Mouse (Mus musculus): ENCODE data around the gene Dnajb12. TPM values are rescaled to one million over a fixed set of nuclear protein-coding genes. Genes with fewer than 3 reads are reported as not detected.
"Not testable (repeated sequence)": the region's sequence is repeated elsewhere in the genome, so short reads cannot be mapped to it uniquely, and the experiment has no call there.

Dnajb12 gene
- polyA plus RNA-seq, 1 experiment from 2014 or later: 24.8 TPM

GRCm38 (mm10) chr10:59873206-59873605 is 6.2 kb upstream of the Dnajb12 start:
- H3K9ac ChIP-seq: no peak overlapping the region
- 89% methylated on average over 5 of the region's 5 CpGs for WGBS
- no peaks in the 10 kb centered on the region for H3K9me3 ChIP-seq (replicated peaks)
- H3K27me3 ChIP-seq: no peaks in the 10 kb centered on the region
- H3K4me1 ChIP-seq: no peaks in the 10 kb centered on the region
- no peaks in the 10 kb centered on the region for H3K36me3 ChIP-seq
- H3K4me2 ChIP-seq (replicated peaks): no peak overlapping the region
- ATAC-seq (ENCODE audit: insufficient number of reproducible peaks, low FRiP score, low TSS enrichment, low read depth): no peak
- H3K4me3 ChIP-seq (replicated peaks): no peak overlapping the region
- H3K27ac ChIP-seq (replicated peaks): no peak overlapping the region

GRCm38 (mm10) chr10:59873613-59874012 is 5.7 kb upstream of the Dnajb12 start:
- ATAC-seq (ENCODE audit: insufficient number of reproducible peaks, low FRiP score, low TSS enrichment, low read depth): no peak
- 78% methylated on average over 5 of the region's 5 CpGs for WGBS
- no peak overlapping the region for H3K9ac ChIP-seq
- no peaks in the 10 kb centered on the region for H3K9me3 ChIP-seq (replicated peaks)
- no peak overlapping the region for H3K4me2 ChIP-seq (replicated peaks)
- no peak overlapping the region for H3K27ac ChIP-seq (replicated peaks)
- H3K27me3 ChIP-seq: no peaks in the 10 kb centered on the region
- no peaks in the 10 kb centered on the region for H3K36me3 ChIP-seq
- no peak overlapping the region for H3K4me3 ChIP-seq (replicated peaks)
- no peaks in the 10 kb centered on the region; the same call in 1 of the 2 replicates for H3K4me1 ChIP-seq

GRCm38 (mm10) chr10:59875396-59875795 is 4.0 kb upstream of the Dnajb12 start:
- no peak overlapping the region for H3K4me2 ChIP-seq (replicated peaks)
- 12% methylated on average over 1 of the region's 1 CpGs for WGBS
- H3K36me3 ChIP-seq: no peaks in the 10 kb centered on the region
- no peaks in the 10 kb centered on the region for H3K9me3 ChIP-seq (replicated peaks)
- no peak overlapping the region for H3K4me3 ChIP-seq (replicated peaks)
- no peak for ATAC-seq (ENCODE audit: insufficient number of reproducible peaks, low FRiP score, low TSS enrichment, low read depth)
- H3K4me1 ChIP-seq: peaks cover 3% of the 10 kb centered on the region
- H3K27ac ChIP-seq (replicated peaks): no peak overlapping the region
- H3K27me3 ChIP-seq: no peaks in the 10 kb centered on the region
- H3K9ac ChIP-seq: no peak overlapping the region

GRCm38 (mm10) chr10:59876698-59877097 is 2.7 kb upstream of the Dnajb12 start:
- not testable (repeated sequence) for H3K27ac ChIP-seq (replicated peaks); ATAC-seq (ENCODE audit: insufficient number of reproducible peaks, low FRiP score, low TSS enrichment, low read depth); H3K36me3 ChIP-seq; H3K9me3 ChIP-seq (replicated peaks); H3K4me3 ChIP-seq (replicated peaks); H3K4me2 ChIP-seq (replicated peaks); H3K27me3 ChIP-seq; H3K9ac ChIP-seq
- 91% methylated on average over 4 of the region's 4 CpGs for WGBS
- peaks cover 11% of the 10 kb centered on the region for H3K4me1 ChIP-seq

GRCm38 (mm10) chr10:59877421-59878117 is 1.8 kb upstream of the Dnajb12 start:
- H3K9me3 ChIP-seq (replicated peaks): no peaks in the 10 kb centered on the region
- no peak overlapping the region for H3K27ac ChIP-seq (replicated peaks)
- H3K27me3 ChIP-seq: no peaks in the 10 kb centered on the region
- H3K4me2 ChIP-seq (replicated peaks): no peak overlapping the region
- peaks cover 11% of the 10 kb centered on the region for H3K4me1 ChIP-seq
- no peak for ATAC-seq (ENCODE audit: insufficient number of reproducible peaks, low FRiP score, low TSS enrichment, low read depth)
- H3K36me3 ChIP-seq: no peaks in the 10 kb centered on the region
- 70% methylated on average over 15 of the region's 15 CpGs for WGBS
- no peak overlapping the region for H3K9ac ChIP-seq
- no peak overlapping the region for H3K4me3 ChIP-seq (replicated peaks)

- H3K36me3 ChIP-seq: 0 out of 2 replicates have a peak, but pooled peaks cover 2% of the 10 kb centered on the region
- H3K27me3 ChIP-seq: no peaks in the 10 kb centered on the region
- WGBS: 15% methylated on average over 5 of the region's 5 CpGs
- peaks cover 11% of the 10 kb centered on the region for H3K4me1 ChIP-seq
- H3K9ac ChIP-seq: 0 out of 2 replicates have a peak overlapping the region, but pooled peaks have one; percentile 12
- H3K4me2 ChIP-seq (replicated peaks): peak overlapping the region; percentile 70
- peak overlapping the region; percentile 82 for H3K4me3 ChIP-seq (replicated peaks)
- no peaks in the 10 kb centered on the region for H3K9me3 ChIP-seq (replicated peaks)
- no peak for ATAC-seq (ENCODE audit: insufficient number of reproducible peaks, low FRiP score, low TSS enrichment, low read depth)
- peak overlapping the region; percentile 100 for H3K27ac ChIP-seq (replicated peaks)
Measured at GRCm38 (mm10) chr10:59878823-59879222, 533 bp upstream of the Dnajb12 start.

GRCm38 (mm10) chr10:59880029-59880386 is 652 bp downstream of the Dnajb12 start:
- peak overlapping the region; percentile 97 for H3K9ac ChIP-seq
- peaks cover 16% of the 10 kb centered on the region for H3K4me1 ChIP-seq
- no peaks in the 10 kb centered on the region for H3K27me3 ChIP-seq
- 1% methylated on average over 13 of the region's 13 CpGs for WGBS
- peak overlapping the region; percentile 100 for H3K27ac ChIP-seq (replicated peaks)
- ATAC-seq (ENCODE audit: insufficient number of reproducible peaks, low FRiP score, low TSS enrichment, low read depth): peak; percentile 71
- 0 out of 2 replicates have a peak, but pooled peaks cover 9% of the 10 kb centered on the region for H3K36me3 ChIP-seq
- H3K9me3 ChIP-seq (replicated peaks): no peaks in the 10 kb centered on the region
- peak overlapping the region; percentile 70 for H3K4me2 ChIP-seq (replicated peaks)
- H3K4me3 ChIP-seq (replicated peaks): peak overlapping the region; percentile 82

- Histone ChIP-seq H3K9ac (peak overlapping the region; percentile 97; the same call in 1 of the 2 replicates), H3K27ac (replicated peaks) (no peak overlapping the region; the same call in 1 of the 2 replicates), H3K4me3 (replicated peaks) (peak overlapping the region; percentile 82), H3K4me2 (replicated peaks) (peak overlapping the region; percentile 70), H3K27me3 (no peaks in the 10 kb centered on the region), H3K9me3 (replicated peaks) (no peaks in the 10 kb centered on the region), H3K4me1 (peaks cover 21% of the 10 kb centered on the region), H3K36me3 (0 out of 2 replicates have a peak, but pooled peaks cover 11% of the 10 kb centered on the region)
- 82% methylated on average over 7 of the region's 7 CpGs for WGBS
- no peak for ATAC-seq (ENCODE audit: insufficient number of reproducible peaks, low FRiP score, low TSS enrichment, low read depth)
Measured at GRCm38 (mm10) chr10:59880837-59881236, 1.5 kb downstream of the Dnajb12 start.

GRCm38 (mm10) chr10:59884327-59885173 is 5.2 kb downstream of the Dnajb12 start:
- Histone ChIP-seq H3K4me2 (replicated peaks) (no peak overlapping the region), H3K4me1 (peaks cover 21% of the 10 kb centered on the region), H3K9me3 (replicated peaks) (no peaks in the 10 kb centered on the region), H3K4me3 (replicated peaks) (no peak overlapping the region), H3K27me3 (no peaks in the 10 kb centered on the region), H3K27ac (replicated peaks) (no peak overlapping the region; the same call in 1 of the 2 replicates), H3K9ac (no peak overlapping the region; the same call in 1 of the 2 replicates), H3K36me3 (0 out of 2 replicates have a peak, but pooled peaks cover 11% of the 10 kb centered on the region)
- ATAC-seq (ENCODE audit: insufficient number of reproducible peaks, low FRiP score, low TSS enrichment, low read depth): no peak
- WGBS: 86% methylated on average over 10 of the region's 10 CpGs

- H3K4me3 ChIP-seq (replicated peaks): no peak overlapping the region
- H3K4me2 ChIP-seq (replicated peaks): no peak overlapping the region
- no peak overlapping the region for H3K27ac ChIP-seq (replicated peaks)
- no peaks in the 10 kb centered on the region for H3K27me3 ChIP-seq
- H3K9ac ChIP-seq: no peak overlapping the region; the same call in 1 of the 2 replicates
- 86% methylated on average over 14 of the region's 14 CpGs for WGBS
- H3K4me1 ChIP-seq: peaks cover 18% of the 10 kb centered on the region
- ATAC-seq (ENCODE audit: insufficient number of reproducible peaks, low FRiP score, low TSS enrichment, low read depth): no peak
- no peaks in the 10 kb centered on the region for H3K9me3 ChIP-seq (replicated peaks)
- 0 out of 2 replicates have a peak, but pooled peaks cover 11% of the 10 kb centered on the region for H3K36me3 ChIP-seq
Measured at GRCm38 (mm10) chr10:59885174-59886080, 6.1 kb downstream of the Dnajb12 start.

All from embryonic facial prominence, embryonic 15.5 days (tissue).